Mouse (Mus musculus): ENCODE measurements around the gene Ppp1r13l. TPM values are rescaled to one million over a fixed set of nuclear protein-coding genes. Genes with fewer than 3 reads are reported as not detected.

The Ppp1r13l gene
- polyA plus RNA-seq (2012; rRNA removed): 13.3 and 14.8 TPM in 2 replicates

DNA sequence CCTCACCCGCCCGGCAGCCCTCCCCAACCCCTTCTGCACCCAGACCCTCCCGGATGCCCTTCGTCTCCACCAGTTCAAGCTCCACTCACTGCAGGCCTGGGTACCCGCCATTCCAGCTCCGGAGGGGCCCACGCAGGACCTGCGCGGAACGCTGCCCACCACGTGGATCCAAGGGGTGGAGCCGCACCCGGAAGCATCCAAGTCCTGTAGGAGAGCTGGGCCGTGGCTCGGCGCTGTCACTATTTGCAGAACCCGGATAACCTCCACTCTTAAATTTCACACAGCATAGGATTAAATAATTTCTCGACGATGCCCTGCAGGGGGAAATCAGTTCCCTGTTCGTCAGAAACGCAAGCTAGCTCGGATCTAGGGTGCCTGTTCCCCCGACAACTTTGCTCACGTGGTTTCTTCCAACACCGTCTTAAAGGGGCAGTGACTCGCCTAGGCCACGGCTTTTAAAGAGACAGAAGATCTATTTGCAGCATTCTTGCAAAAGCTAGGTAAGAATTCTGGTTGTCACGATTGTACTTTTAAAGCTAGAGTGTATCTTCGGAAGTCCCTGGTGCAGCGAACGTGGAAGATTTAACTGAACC is at the start of gene Ppp1r13l, which contains the start of gene Cd3eap:
Ppp1r13l (plus strand) TSS at position 451 of the 593 bp plus-strand sequence.
Cd3eap (minus strand) TSS at position 185 of the 593 bp plus-strand sequence.
- DNase-seq (ENCODE audit: low read depth): no peak

DNA sequence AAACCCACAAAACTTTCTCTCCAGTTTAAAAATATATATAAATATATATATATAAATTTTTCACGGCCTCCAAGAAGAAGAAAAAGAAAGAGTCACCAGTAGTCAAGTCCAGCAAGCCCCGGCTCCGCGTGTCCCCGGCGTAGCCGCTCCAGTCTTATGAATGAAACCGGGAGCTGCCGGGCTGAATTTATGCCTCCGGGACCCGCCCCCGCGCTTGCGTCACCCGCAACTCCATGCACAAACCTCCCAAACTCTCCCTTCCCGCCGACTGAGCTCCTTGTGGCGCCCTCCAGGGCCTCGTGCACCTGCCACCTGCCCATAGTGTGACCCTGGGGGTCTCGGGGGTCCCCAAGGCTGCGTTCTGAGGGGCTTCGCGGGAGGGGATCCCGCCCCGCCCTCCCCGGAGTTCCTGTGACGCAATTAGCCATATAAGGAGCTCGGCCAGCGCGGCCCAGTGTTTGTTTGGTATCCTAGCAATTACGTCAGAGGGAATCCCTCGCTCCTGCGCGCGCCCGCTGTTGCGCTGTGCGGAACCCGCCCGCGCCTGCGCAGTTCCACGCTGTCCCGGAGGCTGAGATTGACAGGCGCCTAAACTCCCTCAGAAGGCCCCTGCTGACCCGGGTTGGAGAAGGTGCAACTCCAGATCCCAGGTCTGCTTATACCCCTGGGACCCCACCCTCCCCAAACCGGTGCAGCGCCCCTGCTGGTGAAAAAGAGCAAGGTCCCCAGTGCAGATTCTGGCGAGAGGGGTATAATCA is 49.5 kb upstream of the Ppp1r13l start, which contains the start of gene Fosb:
Fosb (minus strand) TSS at position 168 of the 758 bp plus-strand sequence.
- DNase-seq (ENCODE audit: low read depth): no peak

DNA sequence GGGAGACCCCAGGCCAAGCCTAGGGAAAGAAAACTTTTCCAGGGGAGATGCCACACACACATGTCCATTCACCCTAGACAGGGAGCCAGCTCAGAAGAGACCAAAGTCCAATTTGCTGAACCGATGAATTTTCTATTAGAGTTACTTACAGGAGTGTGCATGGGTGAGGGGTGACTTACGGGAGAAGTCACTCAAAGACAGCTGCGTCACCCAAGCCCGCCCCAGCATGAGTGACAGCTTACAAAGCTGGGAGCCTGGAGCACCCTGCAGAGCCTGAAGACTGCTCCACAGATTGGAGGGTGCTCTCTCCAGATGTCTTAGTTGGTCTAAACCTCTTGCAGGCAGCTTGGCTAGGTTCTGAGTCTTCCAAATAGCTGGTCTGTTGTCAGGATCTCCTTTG is 47.6 kb upstream of the Ppp1r13l start:
- no peak for DNase-seq (ENCODE audit: low read depth)

DNA sequence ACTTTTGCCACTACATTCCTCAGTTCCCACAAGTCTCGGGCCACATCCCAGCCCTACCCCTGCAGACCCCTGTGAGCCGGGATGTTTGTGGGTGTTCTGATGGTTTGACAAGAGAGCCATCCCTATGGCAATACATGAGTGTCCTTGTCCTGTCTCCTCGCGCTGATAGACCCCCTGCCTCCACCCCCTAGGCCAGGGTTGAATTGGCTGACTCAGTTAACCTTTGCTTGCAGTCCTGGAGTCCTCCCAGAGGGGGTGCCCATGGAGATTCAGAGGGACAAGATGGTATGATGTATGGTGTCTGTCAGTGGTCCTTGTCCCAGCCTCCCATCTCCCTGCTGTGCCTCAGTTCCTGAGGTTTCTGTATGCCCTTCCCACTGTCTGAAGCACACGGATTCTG is 45.5 kb upstream of the Ppp1r13l start:
- no peak for DNase-seq (ENCODE audit: low read depth)

DNA sequence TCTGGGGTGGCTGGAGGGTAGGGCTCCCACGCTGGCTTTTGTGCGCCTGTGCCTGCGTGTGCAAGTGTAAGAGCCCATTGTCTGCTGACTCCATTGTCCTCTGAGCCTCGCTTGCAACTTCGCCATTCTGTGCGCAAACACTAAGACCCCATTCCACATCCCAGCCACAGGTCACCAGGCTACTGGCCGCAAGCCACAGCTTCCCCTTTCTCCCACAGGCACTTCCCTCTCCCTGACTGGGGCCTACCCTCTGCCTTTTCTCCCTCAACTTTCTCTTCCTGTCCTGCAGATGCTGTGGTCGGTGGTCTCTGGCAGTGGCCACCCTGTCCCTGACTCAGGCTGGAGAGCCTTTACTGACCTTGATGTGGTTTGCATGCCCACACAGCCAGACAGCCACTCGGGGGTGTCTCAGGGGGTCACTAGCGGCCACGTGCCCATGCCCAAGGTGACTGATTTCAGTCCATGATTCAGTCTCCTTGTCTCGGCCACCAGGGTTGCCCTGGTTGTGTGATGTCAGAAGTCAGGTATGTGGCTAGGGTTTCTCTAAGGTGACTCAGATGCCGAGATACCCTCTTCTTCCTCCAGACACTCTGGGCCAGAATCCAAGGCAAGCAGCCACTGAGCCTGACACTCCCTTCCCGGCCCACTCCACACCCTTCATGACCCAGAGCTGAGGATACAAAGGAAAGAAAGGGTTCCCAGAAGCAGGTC is 42.9 kb upstream of the Ppp1r13l start:
- no peak for DNase-seq (ENCODE audit: low read depth)

DNA sequence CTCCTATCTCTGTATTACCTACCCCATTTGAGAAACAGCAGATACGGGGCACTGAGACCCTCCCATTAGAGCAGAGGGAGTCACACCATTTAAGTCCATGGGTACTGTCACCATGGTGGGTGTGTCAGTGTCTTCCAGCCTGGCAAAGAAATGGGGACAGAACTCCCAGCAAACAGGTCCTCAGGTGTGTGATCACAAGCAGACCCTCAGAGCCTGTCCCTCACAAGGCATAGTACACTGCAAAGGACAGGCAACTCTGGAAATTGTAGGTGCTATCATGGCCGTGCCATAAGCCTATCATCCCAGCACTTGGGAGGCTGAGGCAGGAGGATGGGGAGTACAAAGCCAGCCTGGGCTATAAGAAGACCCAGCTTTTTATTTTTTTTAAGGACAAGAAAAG is 41.3 kb upstream of the Ppp1r13l start:
- DNase-seq (ENCODE audit: low read depth): no peak

DNA sequence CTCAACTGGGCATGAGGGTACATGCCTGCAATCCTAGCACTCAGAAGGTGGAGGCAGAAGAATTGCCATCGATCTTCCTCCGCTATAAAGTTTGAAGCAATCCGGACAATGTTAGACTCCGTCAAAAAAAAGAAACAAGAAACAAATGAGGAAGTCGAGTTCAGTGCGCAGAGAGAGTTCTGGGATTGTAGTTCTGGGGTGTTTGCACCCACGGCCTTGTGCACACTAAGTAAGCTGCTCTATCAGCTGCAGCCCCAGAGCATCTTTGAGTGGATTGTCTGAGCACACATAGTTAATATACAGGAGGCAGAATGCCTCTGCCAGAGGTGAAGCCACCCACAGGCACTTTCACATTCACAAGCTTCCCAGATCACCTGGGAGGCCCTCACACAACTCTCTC is 40.9 kb upstream of the Ppp1r13l start:
- no peak for DNase-seq (ENCODE audit: low read depth)

DNA sequence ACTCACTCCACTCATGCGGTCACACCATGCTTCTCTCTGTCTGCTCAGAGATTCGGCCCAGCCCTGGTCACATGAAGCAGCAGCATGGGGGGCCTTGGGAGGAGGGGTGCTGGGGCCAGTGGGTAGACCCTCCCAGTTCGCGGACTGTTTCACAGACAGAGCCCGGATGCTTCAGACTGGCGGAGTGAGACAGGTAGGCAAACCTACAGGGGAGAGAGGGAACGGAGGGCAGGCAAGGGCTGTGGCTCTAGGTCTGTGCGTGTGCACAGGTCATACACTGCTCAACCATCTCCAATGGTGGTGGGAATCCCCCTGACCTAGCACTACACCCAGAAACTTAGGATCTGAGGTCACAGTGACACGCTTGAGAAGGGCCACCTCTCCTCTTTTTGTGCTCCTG is 40.1 kb upstream of the Ppp1r13l start:
- no peak for DNase-seq (ENCODE audit: low read depth)

DNA sequence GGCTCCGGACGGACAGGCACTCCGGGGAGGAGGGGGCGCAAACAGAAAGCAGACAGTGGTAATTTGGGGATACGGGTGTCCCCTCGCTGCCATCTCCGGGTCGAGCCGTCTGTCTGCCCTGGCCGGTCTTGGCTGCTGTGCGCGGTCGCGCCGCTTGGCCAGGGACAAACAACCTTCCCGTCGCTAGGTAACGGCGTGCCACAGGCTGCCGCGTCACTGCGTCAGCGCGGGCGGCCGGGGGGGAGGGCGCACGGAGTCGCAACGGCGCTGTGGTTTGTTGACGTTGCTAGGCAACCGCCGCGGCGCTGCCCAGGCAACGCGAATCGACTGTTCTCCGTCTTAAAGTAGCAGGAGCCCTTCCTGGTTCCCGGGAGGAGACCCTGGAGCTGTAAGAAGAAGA is 39.6 kb upstream of the Ppp1r13l start:
- no peak for DNase-seq (ENCODE audit: low read depth)

DNA sequence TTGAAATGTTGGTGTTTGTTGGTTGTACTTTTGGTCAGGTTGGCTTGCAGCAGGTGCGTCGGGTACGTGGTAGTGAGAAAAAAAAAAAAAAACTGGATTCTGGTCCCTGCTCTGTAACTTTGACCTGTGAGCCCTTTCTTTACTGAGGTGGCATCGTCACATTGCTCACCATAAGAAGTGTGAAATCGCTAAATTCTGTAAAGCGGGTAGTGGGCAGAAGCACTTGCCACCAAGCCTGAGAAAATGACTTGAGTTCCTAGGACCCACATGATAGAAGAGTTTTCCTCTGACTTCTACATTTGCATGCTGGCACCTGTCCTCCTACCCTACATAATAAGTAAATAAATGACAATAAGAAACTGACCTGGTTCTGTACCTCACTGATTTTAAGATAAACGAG is 38.9 kb upstream of the Ppp1r13l start:
- DNase-seq (ENCODE audit: low read depth): no peak

DNA sequence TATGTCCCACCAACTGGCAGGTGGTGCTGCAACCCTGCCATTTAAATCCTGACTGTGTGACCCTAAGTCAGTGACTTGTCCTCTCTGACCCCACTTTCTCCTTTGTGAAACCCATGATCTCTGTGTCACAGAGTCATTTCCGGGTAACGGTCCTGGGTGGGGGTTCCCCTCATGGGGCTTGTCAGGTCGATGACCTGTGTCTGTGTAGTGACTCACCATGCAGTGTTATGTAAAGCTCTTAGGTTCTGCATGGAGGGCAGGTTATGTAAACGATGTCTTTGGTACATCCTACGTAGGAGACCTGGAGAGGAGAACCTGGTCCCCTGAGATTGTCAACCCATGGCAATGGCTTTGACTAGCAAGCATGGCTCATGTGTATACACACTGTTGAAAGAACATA is 38.1 kb upstream of the Ppp1r13l start:
- no peak for DNase-seq (ENCODE audit: low read depth)

DNA sequence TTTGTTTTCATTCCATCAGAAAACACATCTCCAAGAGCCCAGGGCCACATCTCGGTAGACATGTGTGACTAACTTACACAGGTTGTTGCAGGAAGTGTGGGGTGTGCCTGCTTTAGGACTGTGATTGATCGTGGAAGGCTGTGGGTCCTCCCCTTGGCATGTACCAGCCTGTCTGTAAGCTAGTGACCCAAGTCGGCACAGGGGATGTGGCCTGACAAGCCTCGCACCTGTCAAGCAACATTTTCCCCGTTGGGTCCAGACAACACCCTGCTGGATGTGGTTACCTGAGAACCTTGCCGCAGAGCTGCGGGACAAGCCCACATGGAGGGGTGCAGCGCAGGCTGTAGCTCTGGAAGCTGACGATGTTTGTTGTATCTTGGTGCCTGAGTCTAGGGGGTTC is 37.1 kb upstream of the Ppp1r13l start:
- no peak for DNase-seq (ENCODE audit: low read depth)

DNA sequence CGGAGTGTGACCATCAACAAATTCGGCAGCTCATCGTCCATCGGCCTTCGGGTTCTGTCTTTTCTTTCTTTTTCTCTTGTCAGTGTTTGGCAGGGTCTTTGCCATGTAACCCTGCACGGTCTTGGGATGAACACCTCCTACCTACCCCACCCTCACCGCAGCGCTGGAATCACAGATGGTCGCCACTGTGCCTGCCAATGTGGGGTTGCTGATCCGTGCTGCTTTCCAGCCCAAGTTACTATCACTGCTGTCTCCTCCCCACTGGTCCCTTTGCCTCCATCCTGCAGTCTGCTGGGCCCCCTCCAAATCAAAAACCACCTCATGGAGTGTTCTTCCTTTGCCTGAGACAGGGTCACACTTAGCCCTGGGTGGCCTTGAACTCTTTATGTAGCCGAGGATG is 35.3 kb upstream of the Ppp1r13l start:
- DNase-seq (ENCODE audit: low read depth): no peak

DNA sequence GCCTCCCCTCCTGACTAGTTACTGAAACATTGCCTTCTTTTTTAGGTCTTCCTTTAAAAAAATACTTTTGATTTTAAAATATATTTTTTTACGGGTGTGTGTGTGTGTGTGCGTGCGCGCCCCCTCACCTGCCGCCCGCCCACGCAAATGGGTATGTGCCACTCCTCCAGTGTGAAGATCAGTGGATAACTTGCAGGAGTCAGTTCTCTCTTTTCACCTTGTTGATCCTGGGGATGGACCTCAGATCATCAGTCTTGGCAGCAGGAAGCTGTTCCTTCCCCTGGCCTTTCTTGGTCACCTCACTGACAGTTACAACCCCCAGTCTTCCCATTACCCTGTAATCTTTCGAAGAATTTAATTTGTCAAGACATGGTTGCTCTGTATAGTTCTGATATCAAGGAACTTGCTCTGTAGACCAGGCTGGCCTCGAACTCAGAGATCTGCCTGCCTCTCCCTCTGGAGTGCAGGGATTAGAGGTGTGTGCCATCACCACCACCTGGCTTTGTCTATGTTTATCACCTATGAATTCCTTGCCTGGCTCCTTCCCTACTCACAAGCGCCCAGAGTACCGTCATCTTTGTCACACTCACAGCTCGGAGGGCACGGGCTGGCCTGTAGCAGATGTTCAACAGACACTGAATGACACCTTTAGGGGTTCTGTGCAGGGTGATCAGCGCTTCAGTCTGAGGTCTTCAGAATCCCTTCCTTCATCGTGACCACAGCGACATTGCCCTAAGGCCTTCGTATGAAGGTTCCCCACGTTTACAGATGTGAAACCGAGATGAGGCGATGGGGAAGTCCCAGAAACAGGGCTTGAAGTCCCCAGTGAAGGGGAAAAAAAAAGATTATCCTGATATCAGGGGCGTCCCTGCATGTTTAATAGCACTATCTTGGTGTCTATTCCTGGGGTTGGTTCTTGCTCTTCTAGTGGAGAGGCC is 34.0 kb upstream of the Ppp1r13l start:
- DNase-seq (ENCODE audit: low read depth): no peak

DNA sequence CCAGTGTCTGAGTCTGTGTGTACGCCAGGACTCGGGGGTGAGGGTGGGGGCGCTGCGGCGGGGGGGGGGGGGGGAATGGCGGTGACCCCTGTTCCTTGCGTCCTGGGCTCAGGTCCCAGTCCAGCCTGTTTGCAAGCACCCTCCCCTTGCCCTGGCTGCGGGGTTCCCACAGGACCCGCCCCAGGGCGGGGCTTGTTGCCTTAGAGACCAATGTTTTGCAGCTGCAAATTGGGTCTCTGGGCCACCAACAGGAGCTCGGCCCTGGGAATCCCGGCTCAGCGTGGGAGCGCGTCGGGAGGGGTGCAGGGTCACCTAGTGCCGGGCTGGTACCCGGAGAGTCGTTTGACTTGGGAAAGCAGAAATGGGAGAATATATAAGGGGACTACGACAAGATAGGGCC is 33.2 kb upstream of the Ppp1r13l start:
- no peak for DNase-seq (ENCODE audit: low read depth)

DNA sequence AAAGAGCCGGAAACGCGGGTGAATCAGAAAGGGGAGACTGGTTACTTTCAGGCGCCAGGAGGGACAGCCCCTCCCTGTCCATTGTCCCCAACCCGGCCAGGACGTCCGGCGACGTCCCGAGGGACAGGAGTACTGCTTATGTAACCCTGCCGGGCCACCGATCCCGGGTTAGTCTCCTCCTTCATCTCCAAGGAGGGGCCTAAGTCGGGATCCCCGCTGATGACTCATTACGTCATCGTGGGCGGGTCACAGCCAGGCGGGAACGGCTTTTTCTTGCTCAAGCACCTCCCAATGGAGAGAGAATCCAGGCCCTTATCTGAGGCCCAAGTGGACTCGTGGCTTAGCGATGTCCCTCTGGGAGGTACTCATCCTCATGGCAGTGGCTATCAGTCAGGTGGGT is 32.4 kb upstream of the Ppp1r13l start:
- no peak for DNase-seq (ENCODE audit: low read depth)

DNA sequence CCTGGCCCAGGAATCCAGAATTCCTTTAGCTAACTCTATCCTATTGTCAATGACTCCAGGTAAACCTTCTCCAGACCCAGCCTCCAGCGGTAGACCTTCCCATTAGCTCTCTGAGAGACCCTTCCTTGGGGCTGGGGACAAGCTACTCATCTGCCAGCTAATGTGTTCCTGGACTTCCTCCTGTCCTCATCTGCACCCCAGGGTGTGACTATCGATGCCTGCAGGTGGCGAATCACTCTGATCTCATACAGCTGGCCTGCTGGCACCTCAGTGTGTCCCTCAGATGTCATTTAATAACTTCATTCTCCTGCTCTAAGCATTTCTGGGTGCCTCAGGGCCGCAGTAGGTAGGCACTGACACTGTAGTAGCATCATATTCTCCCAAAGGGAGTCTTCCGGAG is 31.8 kb upstream of the Ppp1r13l start:
- DNase-seq (ENCODE audit: low read depth): no peak

DNA sequence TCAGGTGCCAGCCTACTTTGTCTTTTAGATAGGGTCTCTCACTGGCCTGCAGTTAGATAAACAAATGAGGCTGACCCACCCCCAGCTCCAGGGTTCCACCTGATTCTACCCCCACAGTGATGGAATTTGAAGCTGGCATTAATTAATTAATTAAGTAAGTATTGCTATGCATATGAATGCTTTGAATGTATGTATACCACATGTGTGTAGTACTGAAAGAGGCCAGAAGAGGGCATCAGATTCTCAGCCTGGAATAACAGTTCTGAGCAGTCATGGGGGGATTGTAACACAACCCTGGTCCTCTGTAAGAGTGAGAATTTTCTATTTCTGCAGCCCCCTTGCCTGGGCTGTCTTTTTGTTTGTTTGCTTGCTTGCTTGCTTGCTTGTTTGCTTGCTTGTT is 31.1 kb upstream of the Ppp1r13l start:
- no peak for DNase-seq (ENCODE audit: low read depth)

DNA sequence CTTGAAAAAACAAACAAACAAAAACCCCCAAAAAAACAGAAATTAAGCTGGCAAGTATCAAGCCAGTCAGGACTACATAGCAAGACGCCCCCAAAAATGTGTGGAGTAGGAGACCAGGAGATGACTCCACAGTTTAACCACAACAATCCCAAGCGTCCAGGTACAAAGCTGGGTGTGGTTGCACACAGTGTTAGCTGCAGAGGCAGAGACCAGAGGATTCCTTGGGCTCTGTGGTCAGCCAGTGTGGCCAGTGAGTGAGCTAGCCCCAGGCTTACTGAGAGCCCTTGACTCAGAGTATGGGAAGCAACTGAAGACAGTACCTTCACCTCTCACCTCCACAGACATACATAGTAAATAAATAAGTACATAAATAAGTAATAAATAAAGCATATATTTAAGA is 27.6 kb upstream of the Ppp1r13l start:
- no peak for DNase-seq (ENCODE audit: low read depth)

DNA sequence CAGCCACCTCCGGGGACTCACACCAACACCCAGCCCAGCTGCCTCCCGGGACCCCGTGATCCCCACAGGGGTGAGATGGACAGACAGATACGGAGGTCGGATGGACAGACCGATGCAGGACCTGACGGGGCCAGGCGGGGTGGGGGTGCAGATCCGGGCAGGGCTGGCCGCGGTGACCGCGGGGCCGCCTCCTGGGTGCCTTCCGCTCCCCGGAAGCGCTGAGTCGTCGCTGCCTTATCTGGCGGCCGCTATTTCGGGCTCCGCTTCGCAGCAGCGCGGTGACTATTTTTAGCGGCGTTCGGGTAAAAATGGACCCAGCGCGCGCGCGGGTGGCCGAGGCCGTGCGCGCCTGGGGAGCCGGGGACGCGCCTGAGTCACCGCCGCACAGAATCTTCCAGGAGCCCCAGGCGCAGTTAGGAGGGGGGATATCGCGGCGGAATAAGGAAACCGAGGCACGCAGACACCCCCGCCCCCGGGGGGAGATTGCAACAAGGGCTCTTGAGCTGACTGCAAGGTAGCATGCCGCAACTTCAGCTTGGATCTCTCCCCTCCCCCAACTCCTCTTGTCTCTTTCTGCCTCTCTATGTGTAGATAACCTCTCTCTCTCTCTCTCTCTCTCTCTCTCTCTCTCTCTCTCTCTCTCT is 26.7 kb upstream of the Ppp1r13l start:
- no peak for DNase-seq (ENCODE audit: low read depth)

DNA sequence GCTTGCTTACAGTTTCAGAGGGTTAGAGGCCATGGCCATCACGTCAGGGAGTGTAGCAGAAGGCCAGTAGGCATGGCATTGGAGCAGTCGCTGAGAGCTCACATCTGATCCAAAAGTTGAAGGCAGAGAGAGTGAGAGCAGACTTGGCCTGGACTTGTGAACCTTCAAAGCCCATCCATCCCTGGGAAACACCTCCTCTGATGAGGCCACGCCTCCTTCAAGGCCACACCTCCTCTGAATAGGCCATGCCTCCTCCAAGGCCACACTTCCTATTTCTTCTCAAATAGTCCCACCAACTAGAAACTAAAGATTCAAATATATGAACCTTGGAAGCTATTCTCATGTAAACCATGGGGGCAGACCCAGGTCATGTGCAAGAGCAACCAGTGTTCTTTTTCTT is 24.0 kb upstream of the Ppp1r13l start:
- DNase-seq (ENCODE audit: low read depth): no peak
